Mouse (Mus musculus) testis, adult 2 months (tissue): ENCODE measurements around the gene Kalrn. TPM values are rescaled to one million over a fixed set of nuclear protein-coding genes. Genes with fewer than 3 reads are reported as not detected.

ENCODE experiments used
- H3K27ac ChIP-seq: fragments of 200-500 bp; 2 replicates; pipeline ENCODE4 v1.5.1; 2012; ENCODE audit warnings: low read depth, low read length; ENCODE audit not compliant: control insufficient read depth, insufficient read depth
- H3K27me3 ChIP-seq: fragments of 200-500 bp; 2 replicates; pipeline ENCODE4 v1.6.1; 2012; ENCODE audit warnings: mild to moderate bottlenecking, low read length, moderate library complexity; ENCODE audit not compliant: control insufficient read depth, insufficient read depth
- H3K36me3 ChIP-seq: fragments of 200-500 bp; 2 replicates; pipeline ENCODE4 v1.6.1; 2012; ENCODE audit warnings: mild to moderate bottlenecking, low read length; ENCODE audit not compliant: control insufficient read depth, insufficient read depth
- H3K4me1 ChIP-seq: fragments of 200-500 bp; 2 replicates; pipeline ENCODE4 v1.6.1; 2012; ENCODE audit warnings: low read length; ENCODE audit not compliant: control insufficient read depth, insufficient read depth
- H3K4me3 ChIP-seq: fragments of 200-500 bp; 2 replicates; pipeline ENCODE4 v1.5.1; 2012; ENCODE audit warnings: low read depth, mild to moderate bottlenecking, low read length, moderate library complexity, mixed read lengths; ENCODE audit not compliant: control insufficient read depth
- CTCF ChIP-seq: fragments of 200-500 bp; IDR thresholded peaks from 2 replicates; pipeline ENCODE4 v1.5.1; 2012; ENCODE audit warnings: low read depth, mild to moderate bottlenecking, inconsistent platforms, low read length, moderate library complexity; ENCODE audit not compliant: control insufficient read depth, insufficient read depth, insufficient replicate concordance
- POLR2A ChIP-seq: fragments of 200-500 bp; IDR thresholded peaks from 2 replicates; pipeline ENCODE4 v1.6.1; 2012; ENCODE audit warnings: low read depth, mild to moderate bottlenecking, inconsistent platforms, low read length, moderate library complexity; ENCODE audit not compliant: control insufficient read depth
- polyA plus RNA-seq: library from polyadenylated mRNA; depleted of rRNA; stranded (reverse); fragments of >200 nt; gene quantifications from 2 replicates; pipeline ENCODE4 v1.2.3, GENCODE M21; 2012

Kalrn gene
- polyA plus RNA-seq, 1 experiment: 5.7 TPM

- TF ChIP-seq CTCF (no peak), POLR2A (no peak)
- Histone ChIP-seq H3K27me3 (no peaks in the 10 kb centered on the region), H3K36me3 (no peaks in the 10 kb centered on the region), H3K27ac (no peak overlapping the region), H3K4me3 (no peak overlapping the region), H3K4me1 (peaks cover 2% of the 10 kb centered on the region)
Observed at GRCm38 (mm10) chr16:34470343-34470742, 103.0 kb downstream of the Kalrn start.

- Histone ChIP-seq H3K27me3 (no peaks in the 10 kb centered on the region), H3K36me3 (no peaks in the 10 kb centered on the region), H3K4me1 (peaks cover 2% of the 10 kb centered on the region), H3K4me3 (no peak overlapping the region), H3K27ac (no peak overlapping the region)
- TF ChIP-seq CTCF: no peak
- TF ChIP-seq POLR2A: no peak
Observed at GRCm38 (mm10) chr16:34469277-34469868, 104.0 kb downstream of the Kalrn start.

- Histone ChIP-seq H3K4me1 (no peaks in the 10 kb centered on the region; the same call in 1 of the 2 replicates), H3K36me3 (no peaks in the 10 kb centered on the region), H3K27me3 (no peaks in the 10 kb centered on the region), H3K4me3 (no peak overlapping the region), H3K27ac (no peak overlapping the region)
- TF ChIP-seq CTCF (no peak), POLR2A (no peak)
Observed at GRCm38 (mm10) chr16:34466649-34467048, 106.7 kb downstream of the Kalrn start.

- Histone ChIP-seq H3K36me3 (no peaks in the 10 kb centered on the region), H3K4me3 (no peak overlapping the region), H3K27me3 (no peaks in the 10 kb centered on the region), H3K4me1 (no peaks in the 10 kb centered on the region), H3K27ac (no peak overlapping the region)
- TF ChIP-seq POLR2A (no peak), CTCF (no peak)
Observed at GRCm38 (mm10) chr16:34456314-34456713, 117.0 kb downstream of the Kalrn start.

- Histone ChIP-seq H3K4me1 (no peaks in the 10 kb centered on the region), H3K36me3 (no peaks in the 10 kb centered on the region), H3K27me3 (no peaks in the 10 kb centered on the region), H3K27ac (no peak overlapping the region), H3K4me3 (no peak overlapping the region)
- TF ChIP-seq POLR2A (no peak), CTCF (no peak)
Observed at GRCm38 (mm10) chr16:34445666-34446065, 127.7 kb downstream of the Kalrn start.

- TF ChIP-seq CTCF: no peak
- no peak for TF ChIP-seq POLR2A
- no peaks in the 10 kb centered on the region for H3K27me3 ChIP-seq
- no peaks in the 10 kb centered on the region for H3K4me1 ChIP-seq
- no peak overlapping the region for H3K27ac ChIP-seq
- H3K4me3 ChIP-seq: no peak overlapping the region
- no peaks in the 10 kb centered on the region for H3K36me3 ChIP-seq
Observed at GRCm38 (mm10) chr16:34441704-34442103, 131.6 kb downstream of the Kalrn start.

GRCm38 (mm10) chr16:34440994-34441414 is 132.3 kb downstream of the Kalrn start:
- no peak for TF ChIP-seq CTCF
- no peak for TF ChIP-seq POLR2A
- Histone ChIP-seq H3K27ac (no peak overlapping the region), H3K4me1 (no peaks in the 10 kb centered on the region), H3K4me3 (no peak overlapping the region), H3K36me3 (no peaks in the 10 kb centered on the region), H3K27me3 (no peaks in the 10 kb centered on the region)

GRCm38 (mm10) chr16:34440019-34440615 is 133.2 kb downstream of the Kalrn start:
- H3K4me3 ChIP-seq: no peak overlapping the region
- H3K27ac ChIP-seq: no peak overlapping the region
- H3K27me3 ChIP-seq: no peaks in the 10 kb centered on the region
- TF ChIP-seq CTCF (no peak), POLR2A (no peak)
- no peaks in the 10 kb centered on the region for H3K4me1 ChIP-seq
- no peaks in the 10 kb centered on the region for H3K36me3 ChIP-seq
